Mouse (Mus musculus) lung, postnatal 4 days (tissue): ENCODE measurements around the gene Kdm6b.
A peak's percentile ranks its signal among the peaks of the same experiment; 100 is the strongest.

Experiments used
- DNase-seq, 2 experiments: peaks; one replicate each; pipeline ENCODE4 v3.0.0; 2021

Kdm6b gene

DNA sequence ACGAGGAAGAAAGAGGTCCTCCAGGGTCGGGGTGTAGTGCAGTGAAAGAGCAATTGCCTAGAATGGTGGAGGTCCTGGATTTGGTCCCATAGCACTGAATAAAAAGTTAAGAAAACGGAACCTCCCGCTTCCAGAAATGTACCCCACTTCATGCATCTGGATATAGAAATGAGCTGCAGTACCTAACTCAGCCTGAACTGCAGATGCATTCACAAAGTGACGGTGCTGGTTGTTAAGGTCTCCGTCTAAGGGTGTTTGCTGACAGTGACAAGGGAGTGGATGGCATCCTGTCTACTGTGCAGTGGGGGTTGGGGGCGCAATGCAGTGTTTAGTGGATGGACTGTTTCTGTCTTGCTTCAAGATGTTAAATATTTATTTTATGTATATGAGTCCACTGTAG, 26.7 kb downstream of the Kdm6b start:
- DNase-seq = no peak

DNA sequence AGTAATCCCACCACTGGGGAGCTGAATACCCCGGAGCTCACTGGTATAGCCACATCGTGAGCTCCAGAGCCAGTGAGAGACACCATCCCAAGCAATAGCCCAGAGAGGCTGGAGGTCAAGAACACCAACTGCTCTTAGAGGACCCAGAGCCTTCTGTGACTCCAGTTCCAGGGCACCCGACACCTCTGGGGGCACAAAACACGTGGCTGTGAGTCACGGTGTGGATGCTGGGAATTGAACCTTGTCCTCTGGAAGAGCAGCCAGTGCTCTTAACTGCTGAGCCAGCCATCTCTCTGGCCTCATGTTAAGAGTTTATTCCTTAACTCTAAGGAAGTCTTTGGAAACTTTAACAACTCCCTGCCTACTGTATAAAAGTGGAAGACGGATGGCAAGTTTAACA, 28.5 kb downstream of the Kdm6b start:
- no peak for DNase-seq

DNA sequence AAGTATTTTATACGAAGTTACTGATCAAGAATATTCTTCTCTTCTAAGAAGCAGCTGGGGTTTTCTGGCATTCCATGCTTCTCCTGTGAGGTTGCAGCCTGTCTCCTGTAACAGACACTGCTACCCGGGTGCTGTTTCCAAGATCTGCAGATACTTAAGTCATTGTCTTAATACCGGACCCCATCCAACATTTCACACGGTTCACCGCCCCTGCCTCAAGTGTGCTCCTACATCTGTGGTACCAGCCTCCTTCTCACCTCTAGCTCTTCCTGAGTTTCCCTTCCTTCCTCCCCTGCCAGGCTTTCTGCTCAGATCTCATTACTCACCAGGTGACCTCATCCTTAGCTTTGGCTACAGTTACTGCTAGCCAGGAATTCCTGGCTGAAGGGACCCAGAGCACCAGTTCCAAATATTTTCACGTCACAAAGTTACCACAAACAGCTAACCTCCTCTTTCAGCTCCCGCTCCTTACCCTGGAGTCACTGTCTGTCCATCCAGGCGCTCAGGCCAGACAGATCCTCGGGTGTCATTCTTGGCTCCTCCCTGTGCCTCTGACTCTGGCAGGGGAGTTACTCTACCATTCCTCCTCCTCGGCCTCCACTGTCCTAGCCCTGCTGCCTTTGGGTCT, 30.9 kb downstream of the Kdm6b start:
- DNase-seq = no peak

DNA sequence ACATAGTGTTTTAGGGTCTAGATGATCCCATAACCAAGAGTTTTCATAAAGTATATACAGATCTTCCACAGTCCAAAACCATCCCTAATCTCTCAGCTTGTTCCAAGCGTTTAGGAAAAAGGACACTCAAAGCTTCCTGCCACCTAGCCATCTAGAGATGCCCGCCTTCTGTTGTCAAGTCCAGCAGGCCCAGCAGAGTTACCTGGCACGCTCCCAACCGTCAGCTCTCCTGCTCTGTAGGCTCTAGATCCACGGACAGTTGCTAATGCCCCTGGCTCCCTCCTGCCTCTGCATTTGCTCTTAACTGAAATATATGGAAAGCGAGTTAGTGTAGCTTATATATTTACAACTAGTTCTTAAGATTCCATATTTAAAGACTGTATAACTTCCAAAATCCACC, 32.1 kb downstream of the Kdm6b start:
- no peak for DNase-seq

DNA sequence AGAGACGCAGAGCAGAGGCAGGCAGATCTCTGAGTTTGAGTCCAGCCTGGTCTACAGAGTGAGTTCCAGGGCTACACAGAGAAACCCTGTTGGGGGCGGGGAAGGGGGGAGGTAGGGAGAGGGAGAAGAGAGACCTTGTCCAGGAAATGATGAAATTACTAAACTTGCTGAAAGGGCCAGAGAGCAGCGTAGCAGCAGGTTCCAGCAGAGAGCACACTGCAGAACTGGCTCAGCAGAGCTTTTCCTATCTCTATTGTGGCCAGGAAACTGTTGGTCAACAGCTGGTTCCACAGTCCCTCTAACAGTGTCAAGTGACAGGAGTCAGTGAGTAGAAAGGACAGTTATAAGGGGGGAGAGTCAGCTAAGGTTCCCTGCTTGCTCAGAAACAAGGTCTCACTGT, 33.9 kb downstream of the Kdm6b start:
- no peak for DNase-seq

DNA sequence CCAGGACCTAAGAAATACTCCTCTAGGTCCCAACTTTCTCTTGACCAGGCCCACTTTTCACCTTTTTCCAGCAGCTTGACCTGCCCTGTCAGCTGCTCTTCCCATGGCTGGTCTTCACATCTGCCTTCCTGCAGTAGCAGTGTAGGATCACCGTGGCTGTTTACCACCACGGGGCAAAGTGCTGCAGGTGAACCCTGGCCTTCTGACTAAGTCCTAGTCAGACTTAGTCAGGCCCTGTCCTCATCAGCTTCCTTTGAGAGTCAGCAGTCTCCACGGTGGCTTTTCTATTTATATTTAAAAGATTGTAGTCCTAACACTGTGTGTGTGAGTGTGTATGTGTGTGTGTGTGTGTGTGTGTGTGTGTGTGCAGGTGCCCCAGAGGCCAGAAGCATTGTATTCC, 35.7 kb downstream of the Kdm6b start:
- no peak for DNase-seq

DNA sequence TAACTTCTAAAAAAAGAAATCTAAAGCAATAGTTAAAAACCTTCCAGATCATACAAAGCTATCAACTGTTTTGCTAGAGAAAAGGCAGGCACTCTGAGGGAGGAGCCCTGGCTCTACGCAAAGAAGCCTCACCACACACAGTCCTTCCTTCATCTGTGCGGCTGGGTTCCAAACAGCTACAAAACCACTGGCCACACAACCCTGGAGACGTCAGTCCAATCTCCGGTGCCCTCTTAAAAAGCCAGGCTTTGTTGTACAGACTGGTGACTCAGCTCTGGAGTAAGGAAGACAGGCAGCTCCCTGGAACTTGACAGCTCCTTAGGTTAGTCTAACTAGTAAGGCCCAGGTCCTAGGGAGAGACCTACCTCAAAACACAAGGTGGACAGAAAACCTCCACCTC, 37.8 kb downstream of the Kdm6b start:
- no peak for DNase-seq

DNA sequence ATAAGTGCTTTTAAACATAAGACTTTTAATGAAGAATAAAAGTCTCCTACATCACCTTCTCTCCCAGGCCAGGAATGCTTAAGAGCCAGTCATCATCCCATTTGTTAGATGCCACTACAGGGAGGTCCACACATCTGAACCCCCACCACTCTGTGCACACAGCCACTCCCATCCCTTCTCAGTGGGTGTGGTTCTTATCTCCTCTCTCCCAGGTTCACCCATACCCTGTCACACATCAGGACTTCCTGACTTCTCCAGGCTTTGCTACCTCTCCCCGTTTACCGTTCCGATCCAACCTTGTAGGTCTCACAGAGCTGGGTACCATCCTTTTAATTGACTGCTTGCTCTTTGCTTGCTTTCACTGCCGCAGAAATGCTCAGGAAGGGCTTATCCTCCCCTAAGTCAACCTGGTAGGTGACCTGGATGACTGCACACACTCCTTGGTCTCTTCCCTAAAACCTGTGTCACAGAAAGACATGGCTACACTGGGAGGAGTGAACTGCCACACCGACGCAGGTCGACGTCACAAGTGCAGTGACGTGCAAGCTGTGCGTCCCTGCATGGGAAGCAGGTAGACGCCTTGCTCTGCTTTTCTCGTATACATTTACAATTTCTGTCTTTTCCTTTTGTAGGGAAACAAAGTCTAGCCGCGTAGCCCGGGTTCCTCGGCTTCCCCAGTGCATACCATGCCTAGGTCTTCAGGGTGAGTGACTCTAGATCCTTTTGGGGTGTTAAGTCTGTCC, 40.1 kb downstream of the Kdm6b start:
- no peak for DNase-seq

DNA sequence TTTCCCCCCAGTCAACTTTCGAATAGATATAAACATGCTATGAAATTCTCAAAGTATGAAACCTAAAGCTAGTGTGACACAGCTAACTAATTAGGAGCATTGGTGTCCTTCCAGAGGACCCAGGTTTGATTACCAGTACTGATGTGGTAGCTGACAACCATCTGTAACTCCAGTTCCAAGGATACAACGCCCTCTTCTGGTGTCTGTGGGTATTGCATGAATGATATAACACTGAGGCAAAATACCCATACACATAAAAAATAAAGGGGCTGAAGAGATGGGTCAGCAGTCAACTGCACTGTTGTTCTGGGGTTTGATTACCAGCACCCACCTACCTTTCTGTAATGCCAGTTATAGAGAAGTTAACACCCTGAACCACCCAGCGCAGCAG, 40.7 kb downstream of the Kdm6b start:
- DNase-seq = peak in 1 of 2 experiments; percentile 18

DNA sequence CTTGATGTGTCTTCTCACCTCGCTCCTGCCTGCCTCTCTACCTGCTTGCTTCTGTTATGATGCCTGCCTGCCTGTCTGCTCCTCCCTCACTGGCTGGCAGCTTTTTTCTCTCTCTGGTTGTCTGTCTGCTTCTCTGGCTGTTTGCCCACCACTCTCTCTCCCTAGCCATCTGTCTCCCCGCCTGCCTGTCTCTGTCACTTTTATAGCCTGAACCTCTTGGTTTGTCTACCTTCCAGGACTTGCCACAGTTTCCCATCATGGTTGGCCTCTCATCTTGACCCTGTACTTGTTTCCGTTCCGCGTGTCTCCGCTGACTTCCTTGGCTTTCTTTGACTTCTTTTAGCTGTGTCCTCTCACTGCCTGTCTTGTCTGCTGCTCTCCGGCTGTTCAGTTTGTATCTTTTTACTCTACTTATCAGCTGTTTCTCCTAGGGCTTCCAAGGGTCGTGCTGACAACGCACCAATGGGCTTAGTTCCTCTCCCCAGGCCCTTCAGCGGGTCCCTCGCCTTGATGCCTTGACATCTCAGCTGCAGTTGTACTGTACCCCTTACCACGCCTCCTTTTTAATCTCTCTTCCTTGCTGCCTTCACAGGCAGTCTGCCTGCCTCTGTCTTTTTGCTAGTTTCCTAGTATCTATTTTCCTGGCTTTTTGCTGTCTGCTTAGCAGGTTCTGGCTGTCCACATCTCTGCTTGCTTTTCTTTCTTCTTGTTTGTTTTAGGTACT, 41.3 kb downstream of the Kdm6b start:
- no peak for DNase-seq

DNA sequence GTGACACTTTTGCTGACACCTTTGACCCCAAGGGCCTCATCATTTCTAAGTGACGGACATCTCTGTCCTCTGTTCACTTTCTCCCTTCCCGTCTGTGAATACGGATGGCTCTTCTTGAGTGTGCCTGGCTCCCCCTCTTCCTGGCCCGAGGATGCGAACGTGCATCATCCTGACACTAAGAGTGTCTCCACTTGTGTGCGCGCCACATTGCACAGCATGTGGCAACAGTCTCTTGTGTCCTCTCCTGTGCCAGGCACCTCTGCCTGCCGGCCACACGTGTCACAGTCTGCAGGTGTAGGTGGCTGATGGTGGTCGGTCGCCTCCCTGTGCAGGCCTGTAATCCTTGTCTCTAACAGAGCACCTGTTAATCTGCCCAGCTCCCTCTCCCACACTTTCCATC, 41.9 kb downstream of the Kdm6b start:
- DNase-seq = no peak

DNA sequence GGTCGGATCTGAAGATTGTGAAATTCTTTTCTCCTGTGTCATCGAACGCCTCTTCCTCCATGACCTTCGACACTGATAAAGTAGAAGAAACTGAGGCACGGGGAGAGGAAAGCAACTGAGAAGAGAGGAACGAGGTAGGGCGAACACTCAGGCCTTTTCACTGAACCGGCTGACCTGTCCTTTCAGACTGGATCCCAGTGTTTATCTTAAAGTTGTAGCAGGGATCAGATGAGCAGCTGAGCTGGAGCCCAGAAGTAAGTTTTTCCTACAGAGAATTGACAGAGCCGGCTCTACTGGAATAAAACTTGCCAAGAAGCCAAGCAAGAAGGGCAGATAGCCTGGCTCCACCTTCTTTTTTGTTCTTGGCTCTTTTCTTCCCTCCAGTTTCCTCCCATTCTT, 42.7 kb downstream of the Kdm6b start:
- no peak for DNase-seq

DNA sequence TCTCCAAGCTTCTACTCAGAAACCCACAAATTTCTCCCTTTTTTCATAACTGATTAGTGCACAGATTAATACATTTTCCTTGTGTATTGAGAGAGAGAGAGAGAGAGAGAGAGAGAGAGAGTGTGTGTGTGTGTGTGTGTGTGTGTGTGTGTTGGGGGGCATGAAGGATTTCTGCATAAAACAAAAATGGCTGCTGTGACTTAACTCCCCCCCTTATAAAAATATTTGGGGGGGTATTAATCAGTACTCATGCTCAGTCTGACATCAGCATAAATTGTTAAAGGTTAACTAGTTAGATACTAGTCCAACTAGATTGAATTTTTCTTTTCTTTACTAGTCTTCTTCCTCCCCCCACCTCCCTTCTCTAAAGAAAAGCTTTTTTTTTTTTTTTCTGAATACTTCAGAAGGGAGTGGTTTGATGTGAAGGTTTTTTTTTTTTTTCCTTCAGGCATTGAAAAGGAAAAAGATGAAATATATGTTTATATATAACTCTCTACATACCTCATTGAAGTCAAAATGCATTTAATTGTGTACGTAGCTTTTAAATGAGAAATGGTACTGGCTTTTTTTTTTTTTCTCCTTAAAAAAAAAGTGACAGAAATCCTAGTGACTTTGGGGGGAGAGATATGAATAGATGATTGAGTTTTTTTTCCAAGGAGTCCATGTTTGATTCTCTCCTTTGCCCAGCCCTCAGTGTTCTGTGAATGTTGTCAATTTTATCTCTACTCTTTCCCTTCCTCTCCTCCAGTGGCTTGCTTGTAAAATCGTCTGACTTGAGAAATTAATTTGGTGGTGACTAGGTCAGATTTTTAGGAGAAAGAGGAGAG, 43.3 kb downstream of the Kdm6b start:
- no peak for DNase-seq

DNA sequence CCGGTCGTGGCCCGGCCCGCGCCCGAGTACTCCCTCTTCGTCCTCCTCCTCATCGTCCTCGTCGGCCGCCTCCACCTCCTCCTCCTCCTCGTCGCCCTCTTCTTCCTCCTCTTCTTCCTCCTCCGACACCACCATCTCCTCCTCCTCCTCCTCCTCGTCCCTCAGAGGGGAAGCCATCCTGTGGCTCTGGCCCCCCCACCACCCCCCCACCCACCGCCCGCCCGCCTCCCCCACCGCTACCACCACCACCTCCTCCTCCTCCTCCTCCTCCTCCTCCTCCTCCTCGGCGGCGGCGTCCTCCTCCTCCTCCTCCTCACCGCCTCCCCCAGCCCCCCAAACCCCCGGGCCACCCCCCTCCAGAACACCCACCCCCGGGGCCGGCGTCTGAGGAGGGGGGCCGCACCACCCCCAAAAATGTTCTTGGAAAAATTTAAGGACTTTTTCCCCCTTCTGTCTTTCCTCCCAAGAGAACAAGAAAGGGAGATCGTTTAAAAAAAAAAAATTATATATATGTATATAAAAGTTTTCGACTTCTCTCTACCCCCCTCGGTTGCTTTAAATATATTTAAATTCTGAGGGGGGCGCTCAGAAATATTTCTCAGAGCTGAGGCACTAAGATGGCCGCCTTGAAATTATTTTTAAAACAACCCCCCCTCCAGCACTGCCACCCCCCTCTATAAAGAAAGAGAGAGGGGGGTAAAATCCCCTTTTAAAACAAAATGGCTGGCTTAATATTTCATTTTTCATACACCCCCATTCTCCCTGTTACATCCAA, 44.1 kb downstream of the Kdm6b start, which contains the start of gene Chd3:
Chd3 (minus strand) TSS at position 192 of the 775 bp plus-strand sequence.
- no peak for DNase-seq

DNA sequence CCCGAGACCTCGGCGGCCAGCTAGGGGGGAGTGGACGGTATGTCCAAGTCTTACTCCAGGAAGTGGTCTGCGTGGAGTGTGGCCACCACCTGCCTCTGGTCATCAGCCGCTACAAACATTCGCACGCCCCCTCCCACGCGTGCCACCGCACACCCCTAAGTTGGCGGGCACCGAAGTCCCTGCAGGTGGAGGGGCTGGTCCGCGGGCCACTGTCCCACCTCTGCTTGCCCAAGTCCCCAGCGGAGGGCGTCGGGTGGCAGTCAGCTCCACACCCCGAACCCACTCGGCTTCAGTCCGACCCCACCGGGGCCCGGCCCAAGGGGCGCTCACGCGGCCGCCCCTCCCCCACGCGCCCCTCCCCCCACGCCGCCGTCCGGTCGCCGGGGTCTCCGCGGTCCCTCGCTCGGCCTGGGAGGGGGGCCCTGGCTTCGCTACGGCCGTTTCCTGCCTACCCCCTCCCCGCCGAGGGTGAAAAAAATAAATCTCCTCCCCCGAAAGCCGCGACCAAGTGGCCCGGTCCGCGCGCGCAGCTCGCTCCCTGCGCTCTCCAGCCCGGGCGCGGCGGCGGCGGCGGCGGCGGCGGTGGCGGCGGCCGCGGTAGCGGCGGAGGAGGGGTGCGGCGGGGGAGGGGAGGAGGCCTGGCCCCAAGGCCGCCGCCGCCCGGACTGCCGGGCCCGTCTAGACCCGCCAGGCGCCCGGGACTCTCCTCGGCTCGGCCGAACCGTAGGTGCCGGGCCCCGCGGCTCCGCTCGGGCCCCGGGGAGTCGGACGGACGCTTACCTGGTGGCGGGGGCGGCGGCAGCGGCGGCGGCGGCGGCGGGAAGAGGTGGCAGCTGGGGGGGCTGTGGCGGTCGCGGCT, 44.9 kb downstream of the Kdm6b start:
- peak; percentile 66 to 73 for DNase-seq

DNA sequence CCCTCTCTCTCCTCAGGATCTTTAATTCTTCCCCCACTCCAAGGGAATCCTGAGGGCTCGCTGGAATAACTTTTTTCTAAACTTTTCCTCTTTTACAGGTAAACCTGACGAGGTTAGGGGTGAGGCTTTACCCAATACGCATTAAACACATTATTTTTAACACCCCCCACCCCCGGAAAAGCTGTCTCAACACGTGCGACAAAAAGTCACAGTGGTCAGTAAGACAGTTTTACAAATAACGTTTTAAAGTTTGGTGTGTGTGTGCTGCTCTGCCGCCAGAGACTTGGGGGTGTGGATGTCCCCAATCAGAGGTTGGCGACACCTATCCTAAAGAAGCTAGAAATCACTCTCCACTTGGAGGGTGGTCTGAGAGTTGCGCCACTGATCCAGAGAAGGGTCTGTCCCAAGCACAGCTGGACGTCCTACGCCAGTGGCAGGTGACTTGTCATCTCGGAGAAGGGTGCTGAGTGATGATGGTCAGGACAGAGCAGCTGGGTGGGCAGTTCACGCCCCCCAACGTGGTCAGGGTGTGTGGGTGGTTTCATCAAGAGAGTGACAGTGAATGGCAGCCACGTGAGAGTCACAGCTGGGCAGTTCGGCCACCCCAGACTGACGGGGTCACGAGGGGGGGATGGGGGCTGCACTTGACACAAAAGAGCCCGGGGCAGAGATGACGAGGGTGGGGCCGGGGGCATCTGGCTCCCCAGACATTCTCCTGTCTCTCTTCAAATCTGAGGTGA, 45.7 kb downstream of the Kdm6b start:
- DNase-seq = peak; percentile 39 to 69

DNA sequence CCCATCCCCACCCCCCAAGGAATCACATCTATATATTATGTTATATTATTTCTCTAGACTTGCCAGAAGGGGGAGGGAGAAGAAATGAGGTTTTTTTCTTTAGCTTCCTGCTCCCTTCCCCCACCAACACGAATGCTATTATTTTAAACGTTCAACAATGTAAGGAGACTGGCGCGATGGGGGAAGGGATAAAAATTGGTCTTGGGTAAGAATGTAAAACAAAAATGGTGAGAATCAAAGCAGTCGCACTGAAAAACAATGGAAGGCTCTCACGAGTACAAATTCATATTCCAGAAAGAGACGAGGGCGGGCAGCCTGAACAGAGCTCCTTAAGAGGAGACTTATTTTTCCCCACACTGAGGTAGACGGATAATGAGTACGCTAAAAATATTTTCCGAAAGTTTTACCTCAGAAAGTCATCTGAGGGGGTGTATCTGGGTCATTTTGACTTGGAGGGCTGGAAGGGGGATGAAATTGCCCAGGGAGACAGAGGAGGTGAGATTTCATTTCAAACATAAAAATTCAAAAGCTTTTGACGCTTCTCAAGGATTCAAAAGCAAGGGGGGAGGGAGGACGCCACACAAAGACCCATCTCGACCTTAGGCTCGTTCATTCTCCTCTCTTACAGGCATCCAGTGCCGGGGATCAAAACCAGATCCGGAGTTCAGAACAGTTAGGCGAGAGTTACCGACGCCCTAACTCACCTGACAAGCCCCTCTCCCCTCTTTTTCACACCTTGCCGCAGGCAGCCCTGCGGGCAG, 46.4 kb downstream of the Kdm6b start:
- peak in 1 of 2 experiments; percentile 48 for DNase-seq

DNA sequence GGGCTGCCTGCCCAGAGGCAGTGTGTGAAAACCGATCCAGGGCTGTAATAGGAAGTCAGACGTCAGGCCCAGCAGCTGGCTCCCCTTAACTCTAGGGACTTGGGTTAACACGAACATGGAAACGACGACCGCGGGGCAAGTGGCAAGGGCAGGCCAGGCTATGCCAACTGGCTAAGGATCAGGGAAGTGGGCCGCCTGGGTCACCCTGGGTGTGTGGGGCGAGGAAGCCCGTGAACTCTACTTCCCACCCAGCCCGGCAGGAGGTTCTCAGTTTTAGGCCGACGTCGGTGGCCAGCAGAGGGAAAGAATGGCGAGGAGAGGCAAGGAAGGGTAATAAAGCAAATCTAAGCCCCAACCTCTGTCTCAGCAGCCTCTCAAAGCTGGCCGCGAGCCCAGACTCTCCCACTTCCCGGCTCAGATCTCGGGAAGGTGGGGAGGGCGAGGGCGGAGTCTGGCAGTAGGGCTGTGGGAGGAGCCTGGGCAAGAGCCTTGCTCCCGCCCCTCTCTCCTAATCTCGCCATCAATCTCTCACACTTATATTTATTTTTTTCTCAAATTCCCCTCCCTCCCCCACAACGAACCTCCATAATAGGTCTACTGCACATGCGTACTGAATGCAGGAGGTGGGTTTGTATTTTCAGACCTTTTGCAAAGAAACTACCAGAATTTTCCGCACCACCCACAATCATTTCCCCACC, 47.2 kb downstream of the Kdm6b start:
- peak; percentile 98 for DNase-seq

DNA sequence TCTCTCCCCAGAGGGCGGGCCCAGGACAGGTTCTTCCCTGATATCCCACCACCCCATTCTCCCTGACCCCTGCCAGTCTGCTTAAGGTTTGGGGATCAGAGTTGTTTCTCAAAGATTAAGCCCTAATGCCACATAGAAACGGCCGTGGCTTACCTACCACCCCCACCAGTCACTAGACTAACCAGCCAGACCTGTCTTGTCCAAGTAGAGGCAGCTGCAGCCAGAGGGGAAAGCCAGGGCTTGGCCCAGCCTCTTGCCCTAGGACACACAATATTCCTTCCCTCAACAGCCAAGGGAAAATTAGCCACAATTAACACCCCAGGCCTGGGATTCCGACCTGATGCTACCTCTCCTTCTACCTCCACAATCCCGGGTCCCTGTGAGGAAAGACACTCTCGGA, 47.8 kb downstream of the Kdm6b start:
- DNase-seq = peak in 1 of 2 experiments; percentile 56
